Mouse (Mus musculus) 416B (cell line): Measurements from ENCODE around the gene Gabrd.
"Not testable (repeated sequence)": the region's sequence is repeated elsewhere in the genome, so short reads cannot be mapped to it uniquely, and the experiment has no call there.

Experiments
- DNase-seq: peaks from one replicate; pipeline ENCODE4 v3.0.0; 2011; ENCODE audit warnings: low read depth

Gene Gabrd

DNA sequence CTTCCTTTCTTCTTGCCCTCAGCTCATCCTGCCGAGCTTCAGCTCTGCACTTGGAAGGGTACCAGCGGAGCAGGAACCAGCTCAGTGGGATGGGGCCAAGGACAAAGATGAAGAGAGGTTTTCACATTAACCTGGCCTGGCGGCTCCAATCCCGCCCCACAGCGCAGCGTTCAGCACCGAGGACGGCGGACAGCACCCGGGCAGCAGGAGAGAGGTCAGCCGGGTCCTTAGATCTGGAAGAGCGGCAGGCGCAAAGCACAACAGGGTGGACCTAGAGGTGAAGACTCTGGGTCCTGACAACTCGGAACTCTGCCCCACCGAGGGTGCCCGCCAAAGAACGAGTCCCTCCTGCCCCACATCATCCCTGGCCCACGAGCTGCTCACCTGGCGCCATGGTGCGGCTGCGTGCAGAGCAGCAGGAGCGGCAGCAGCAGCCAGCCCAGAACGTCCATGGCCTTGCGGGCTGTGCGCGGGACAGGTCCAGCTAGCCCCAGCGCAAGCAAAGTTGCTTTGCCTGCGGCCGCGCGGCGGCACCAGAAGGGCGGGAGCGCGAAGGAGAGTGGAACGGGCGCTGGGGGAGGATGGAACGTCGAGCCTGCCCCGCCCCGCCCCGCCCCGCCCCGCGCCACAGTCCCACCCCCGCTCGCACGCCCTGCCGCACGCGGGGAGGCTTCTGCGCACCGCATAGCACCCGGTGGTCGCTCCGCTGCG is at the start of gene Gabrd:
Gene Gabrd, minus strand, starts transcription at position 602 of the 711 bp plus-strand sequence.
- DNase-seq = no peak

DNA sequence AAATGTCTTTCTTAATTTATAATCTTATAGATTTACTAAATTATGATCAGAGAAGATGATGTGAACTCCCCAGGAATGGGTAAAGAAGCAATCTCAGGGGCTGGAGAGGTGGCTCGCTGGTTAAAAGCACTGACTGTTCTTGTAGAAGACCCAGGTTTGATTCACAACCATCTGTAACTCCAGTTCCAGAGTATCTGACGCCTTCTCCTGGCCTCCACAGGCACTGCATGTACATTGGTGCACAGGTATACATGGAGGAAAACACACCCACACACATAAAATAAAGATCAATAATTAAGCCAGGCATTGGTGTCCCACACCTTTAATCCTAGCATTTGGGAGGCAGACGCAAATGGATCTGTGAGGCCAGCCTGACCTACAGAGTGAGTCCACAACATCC is 44.9 kb upstream of the Gabrd start:
- no peak for DNase-seq

DNA sequence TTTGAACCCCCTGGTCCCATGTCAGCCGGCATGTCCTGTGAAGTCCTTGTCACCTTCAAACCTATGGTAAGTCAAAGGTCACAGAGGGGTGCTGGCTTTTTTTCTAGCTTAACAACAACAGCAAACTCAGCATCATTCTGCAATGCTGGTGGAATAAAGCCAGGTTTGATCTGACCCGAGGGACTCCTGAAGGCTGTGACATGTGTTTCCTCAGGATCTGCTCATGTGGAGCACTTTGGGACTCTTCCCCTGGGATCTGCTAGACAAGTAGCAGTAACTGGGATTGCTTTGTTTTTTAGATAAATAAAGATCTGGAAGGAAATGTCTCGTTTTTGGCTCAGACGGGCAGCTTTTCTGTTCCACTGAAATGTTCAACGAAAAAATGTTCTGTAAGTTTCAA is 36.1 kb upstream of the Gabrd start:
- DNase-seq = no peak

DNA sequence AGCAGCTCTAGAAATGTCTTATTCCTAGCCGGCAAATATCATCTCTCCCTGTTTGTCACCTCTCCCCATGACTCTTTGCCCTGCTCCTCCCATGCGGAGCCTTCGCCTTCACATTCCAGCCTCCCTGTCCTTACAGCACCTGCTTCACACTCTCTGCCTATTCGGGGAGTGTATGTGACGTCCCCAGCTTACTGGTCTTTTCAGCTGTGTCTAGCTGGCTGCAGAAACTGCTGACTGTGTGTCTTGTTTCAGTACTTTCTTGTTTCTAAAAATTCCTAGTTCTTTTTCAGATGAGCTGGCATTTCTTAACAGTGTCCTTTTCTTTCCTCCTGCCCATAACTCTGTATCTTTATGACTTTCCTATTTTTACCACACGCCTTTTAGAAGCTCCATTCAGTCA is 34.4 kb upstream of the Gabrd start:
- DNase-seq = no peak

DNA sequence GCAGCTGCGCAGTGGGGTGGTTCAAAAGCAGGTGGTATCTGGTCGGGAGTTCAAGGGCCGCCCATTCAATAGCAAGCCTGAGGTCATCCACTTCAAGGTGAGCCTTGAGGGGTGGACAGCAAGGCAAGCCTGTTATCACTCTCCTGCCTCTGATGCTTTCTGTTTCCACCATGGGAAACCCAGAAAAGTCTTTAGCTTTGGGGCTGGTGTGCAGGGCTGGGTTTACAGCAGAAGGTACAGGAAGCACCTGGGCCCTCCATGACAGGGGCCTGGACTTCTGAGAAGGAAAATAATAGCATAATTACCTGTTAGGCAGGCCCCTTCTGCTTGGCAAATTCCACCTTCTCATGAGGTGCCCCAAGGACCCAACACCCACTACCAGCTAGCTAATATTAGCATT is 31.3 kb upstream of the Gabrd start:
- no peak for DNase-seq

DNA sequence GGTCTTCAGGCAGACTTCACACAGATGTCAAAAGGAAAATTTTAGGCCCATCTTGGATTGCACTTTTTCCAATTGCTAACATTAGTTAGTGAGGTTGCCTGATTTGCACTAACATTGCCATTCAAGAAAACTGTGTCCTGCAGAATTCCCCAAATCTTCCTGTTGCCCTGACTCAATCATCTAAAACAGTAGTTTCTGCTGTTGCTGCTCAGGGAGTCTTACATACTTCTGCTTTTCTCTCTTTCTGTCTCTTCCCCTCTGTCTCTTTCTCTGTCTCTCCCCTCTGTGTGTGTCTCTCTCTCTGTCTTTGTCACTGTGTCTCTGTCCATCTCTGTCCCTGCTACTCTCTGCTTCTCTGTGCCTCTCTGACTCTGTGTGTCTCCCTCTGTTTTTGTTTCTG is 30.5 kb upstream of the Gabrd start:
- no peak for DNase-seq

DNA sequence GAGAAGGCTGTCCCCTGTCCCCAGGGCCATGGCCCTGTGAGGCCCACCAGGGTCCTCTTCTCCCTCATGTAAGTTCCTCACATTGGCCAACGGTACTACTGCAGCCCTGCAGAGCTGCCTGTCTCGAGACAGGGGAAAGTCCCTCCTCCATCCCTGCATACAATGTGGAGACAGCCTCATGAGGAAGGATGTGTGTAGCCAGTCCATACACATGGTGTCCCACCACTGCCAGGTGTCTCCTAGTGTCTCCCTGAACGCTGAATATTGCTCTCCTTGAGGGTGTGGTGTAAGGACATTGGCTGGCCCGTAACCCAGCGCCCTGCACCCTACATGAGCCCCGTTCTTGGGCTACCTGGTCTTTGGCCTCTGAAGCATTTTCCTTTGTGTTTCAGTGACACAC is 28.4 kb upstream of the Gabrd start:
- no peak for DNase-seq

DNA sequence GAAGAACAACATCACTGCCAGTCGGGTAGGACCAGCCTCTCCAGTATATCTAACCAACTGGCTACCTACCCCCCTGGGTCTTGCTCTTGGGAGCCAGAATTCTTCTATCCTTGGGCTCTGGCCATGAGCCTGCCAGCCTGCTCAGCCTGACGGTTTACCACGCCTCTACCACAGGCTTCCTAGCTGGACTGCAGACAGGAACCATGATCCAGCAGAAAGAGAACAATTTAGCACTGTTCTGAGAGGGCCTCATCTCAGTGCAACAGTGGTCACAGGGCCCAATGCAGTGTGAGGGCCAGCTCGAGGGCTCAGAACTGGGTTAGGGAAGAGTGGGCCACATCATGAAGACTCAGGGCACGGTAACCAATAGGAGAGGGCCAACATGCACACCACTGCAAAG is 26.1 kb upstream of the Gabrd start:
- DNase-seq = no peak

DNA sequence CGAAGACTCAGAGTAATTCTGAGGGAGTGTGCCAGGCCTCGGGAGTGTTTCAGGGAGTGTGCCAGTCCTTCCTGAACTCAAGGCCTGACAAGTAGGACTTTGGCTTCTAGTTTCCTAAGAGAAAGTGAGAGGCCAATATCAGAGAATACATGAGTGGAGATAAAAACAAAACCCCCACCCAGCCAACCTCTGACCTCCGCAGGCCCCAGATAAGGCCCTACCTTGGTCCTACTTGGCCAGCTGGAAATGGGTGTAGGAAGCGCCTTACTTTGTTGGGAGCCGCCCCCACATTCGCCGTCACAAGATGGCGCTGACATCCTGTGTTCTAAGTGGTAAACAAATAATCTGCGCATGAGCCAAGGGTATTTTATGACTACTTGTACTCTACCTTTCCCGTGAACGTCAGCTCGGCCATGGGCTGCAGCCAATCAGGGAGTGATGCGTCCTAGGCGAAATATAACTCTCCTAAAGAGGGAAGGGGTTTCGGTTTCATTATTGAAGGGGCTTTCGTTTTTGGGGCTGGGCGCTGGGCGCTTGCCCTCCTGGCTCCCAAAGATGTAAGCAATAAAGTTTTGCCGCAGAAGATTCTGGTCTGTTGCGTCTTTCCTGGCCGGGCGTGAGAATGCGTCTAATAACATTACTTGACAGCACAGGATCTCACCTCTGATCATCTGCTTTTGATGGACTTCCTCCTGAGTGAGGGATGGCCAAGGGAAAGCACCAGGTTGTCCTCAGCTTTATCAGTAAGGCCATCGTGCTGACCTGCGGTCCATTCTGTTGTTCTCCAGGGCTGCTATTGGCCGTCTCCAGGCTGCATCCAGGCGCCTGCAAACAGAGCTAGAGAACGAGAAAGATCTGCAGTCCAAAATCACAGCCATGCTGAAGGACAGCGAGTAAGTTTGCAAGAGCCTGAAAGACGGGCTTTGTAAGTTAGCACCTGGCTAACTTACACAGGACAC is 23.8 kb upstream of the Gabrd start:
- DNase-seq = not testable (repeated sequence)

DNA sequence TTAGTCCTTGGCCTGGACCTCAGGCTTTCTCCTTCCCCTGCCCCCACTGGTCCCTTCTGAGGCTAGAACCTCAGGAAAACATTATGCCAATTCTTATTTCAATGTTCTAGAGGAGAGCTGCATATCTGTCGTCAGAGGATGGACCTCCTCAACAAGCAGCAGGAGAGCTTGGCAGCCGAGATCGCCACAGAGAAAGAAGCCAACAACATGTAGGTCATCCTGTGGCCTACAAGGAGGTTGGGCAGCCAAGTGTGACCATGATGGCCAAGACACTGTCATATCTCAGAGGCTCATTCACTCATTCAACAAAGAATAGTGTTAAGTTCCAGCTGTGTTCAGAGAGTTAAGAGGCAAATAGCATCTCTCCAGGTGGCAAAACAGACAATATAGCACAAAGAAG is 22.2 kb upstream of the Gabrd start:
- no peak for DNase-seq

DNA sequence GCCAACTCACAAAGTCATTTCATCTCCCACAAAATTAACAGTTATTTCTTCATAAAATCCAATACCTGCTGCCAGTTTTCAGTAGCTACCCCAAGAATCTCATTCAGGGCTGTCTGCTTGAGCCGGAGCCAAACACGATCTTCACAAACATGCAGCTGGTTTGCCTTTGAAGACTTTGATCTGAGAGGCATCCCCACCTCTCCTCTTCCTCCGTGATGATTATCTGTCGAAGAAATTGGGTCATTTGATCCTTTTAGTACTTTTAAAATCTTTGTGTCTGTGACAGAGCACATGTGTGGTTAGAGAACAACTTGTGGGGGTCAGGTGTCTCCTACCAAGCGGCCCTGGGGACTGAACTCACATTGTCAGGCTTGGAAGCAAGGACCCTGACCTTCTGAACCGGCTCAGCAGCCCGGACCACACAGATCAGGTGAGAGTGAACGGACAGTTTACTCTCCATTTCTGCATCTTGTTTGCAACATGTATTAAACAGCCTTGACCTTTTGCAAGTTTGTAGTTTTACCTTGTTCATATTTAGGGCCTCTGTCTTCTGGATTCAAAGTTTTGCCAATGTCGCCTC is 16.8 kb upstream of the Gabrd start:
- DNase-seq = no peak

DNA sequence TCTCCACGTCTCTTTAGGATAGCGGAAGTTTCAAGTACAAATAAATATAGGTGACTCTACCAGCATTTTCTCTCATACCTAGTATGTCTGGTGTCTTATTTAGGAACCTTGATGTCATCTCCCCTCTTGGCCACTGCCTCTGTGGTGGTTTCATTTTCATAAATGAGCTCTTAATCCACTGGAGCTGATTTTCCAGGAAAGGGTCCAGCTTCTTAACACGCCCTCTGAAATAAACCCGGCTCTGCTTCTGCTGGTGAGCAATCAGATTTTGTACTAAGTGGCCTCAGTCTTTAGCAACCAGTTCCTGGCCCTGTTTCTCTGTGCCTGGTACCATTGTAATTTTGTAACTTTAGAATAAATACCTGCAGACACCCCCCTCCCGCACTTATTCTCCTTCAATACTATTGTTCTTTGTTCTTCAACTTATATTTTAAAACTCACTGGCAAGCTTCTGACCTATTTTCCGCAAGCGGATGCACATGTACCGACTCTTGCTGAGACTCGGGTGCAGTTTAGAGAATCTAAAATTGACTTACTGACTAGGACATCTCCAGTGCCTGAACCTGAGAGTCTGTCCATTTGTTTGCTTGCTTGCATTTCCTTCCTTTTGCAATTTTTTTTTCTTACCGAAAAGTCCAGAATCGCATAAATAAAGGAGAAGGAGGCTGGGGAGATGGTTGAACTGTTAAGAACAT is 15.9 kb upstream of the Gabrd start:
- no peak for DNase-seq

DNA sequence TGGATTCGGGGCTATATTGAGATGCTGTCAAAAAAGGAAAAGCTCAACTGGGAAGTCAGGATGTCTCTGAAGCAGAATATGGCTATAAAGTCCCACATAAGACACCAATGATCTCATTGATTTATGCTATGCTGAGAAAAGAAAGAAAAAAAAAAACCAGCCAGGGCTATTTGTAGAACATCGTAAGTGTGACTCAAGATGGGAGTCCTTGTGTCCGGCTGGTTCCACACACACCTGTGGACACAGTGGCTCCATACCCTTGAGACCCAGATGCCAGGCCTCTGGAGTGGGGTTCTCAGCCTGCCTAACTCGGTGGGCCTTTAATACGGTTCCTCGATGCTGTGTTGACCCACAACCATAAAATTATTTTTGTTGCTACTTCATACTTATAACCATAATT is 14.2 kb upstream of the Gabrd start:
- no peak for DNase-seq

DNA sequence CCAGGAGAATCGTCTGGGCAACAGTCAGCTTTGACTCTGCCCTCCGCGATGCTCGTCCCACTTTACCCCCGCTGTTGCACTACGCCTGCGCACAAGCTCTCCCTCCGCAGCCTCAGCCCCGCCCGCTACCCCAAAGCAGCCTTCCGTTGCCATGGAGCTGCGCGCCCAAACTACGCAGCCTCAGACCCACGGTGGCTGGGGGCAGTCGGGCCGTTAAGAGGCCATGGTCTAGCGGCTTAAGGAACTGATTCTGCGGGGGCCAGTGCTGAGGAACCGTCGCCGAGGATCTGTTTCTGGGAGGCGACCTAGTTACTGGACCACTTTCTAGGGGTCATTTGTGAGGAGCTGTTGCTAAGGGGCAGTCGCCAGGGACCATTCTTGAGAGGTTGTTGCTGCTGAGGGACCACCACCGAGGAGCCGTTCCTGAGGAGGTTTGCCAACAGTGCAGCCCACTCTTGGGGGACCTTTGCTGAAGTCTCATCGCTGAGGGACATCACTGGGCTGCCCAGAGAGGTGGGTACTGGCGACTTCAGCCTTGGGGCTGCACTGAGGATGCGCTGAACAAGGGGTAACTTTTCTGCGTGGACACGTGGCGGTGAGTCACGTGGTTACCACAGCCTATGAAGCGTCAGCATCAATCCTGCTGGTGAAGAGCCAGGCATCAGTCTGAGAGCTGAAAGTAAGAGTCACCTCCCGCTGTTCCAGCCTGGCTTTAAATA is 11.3 kb upstream of the Gabrd start, which contains the start of gene Cfap74:
Gene Cfap74, plus strand, starts transcription at position 133 of the 719 bp plus-strand sequence.
- DNase-seq = no peak

DNA sequence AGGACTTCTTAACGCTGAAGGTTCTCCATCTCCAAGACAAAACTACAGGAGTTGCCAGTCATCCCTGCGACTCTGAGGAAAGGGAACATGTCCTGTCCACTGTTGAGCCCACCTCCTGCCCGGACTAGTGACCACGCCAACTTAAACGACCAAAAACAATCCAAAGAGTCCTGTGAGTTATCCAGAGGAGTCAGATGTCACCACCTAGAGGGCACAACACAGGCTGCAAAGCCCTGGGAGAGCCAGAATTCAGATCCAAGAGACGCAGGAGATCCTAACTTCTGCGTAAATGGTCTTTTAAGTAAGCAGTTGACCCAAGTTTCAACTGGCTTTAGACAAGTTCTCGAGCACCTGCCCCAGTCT is 10.8 kb upstream of the Gabrd start:
- no peak for DNase-seq

DNA sequence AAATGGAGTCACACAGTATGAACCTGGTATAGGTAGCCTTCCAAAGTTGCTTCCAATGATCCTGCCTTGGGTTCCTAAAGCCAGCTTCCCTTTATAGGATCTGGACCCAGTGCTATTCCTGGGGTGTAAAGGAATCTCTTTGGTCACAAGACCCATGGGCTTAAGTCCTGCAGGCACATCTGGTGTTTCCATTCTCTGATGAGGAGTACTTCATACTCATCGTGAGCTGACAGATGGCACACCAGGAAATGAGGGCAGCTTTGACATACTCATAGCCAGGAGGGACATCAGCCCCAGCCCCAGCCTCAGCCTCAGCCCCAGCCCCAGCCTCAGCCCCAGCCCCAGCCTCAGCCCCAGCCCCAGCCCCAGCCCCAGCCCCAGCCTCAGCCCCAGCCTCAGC is 4.6 kb upstream of the Gabrd start:
- DNase-seq = no peak

DNA sequence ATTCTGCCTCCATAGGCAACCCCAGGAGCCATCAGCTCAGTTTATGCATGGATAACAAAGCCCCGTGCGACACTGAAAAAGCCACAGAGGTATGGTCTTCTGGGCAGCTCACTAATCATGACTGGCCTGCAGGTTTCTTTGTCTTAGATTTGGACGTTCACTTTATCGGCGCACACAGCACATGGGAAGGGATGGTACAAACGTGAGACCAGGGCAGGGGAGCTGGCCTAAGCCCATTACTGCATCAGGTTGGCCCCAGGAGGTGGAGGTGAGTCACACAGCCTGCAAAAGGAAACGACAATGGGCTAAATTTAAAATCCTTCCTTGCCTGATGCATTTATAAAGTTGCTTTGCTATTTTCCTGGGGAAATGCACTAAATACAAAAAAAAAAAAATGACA is 3.2 kb upstream of the Gabrd start:
- no peak for DNase-seq

DNA sequence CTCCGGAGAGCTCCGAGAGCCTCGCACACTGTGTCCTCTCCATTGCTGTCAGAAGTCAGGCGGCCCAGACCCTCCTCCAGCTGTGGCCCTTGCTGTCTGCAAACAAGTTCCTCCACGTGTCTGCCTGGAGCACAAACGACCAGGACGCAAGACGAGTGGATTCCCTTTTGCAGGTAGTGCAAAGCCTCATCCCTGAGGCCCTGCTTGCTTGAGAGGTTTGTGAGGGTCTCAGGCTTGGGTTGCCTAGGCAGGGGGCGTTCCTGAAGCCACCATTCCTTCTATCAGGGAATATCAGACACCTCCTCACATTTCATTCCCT is 269 bp upstream of the Gabrd start:
- no peak for DNase-seq

DNA sequence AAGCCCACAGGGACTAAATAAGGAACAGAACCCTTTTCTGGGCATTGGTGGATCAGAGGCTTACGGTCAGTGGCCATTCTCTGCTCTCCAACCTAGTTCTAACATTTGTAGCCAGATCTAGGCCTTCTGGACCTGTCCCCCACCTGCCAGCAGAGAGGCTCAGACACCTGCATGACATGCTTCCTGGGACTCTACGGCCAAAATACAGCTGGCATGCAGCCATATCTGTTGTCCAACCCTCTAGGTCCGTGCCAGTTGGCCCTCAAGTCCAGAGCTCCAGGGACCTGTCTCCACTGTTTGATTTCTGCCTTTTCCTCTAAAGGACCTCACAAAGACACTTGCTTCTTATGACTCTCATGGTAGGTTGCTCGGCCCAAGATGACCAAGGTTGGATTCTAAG is 1.2 kb downstream of the Gabrd start:
- no peak for DNase-seq

DNA sequence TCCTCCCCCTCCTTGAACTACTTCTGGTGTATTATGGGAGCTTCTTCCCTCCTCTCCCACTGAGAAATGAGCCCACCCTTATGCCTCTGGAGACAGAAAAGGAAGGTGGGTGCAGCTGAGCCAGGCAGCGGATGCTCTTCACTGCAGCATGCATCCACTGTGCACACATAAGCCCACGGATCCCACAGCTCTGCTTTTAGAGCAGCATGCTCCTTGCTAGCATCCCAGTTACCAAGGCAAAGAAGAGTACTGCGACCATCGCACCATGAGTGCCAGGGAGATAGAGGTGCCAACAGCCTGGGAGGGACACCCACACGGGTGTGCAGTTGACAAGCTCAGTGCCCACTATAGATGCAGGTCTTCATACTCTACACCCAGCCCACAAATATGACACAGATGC is 2.4 kb downstream of the Gabrd start:
- DNase-seq = no peak

DNA sequence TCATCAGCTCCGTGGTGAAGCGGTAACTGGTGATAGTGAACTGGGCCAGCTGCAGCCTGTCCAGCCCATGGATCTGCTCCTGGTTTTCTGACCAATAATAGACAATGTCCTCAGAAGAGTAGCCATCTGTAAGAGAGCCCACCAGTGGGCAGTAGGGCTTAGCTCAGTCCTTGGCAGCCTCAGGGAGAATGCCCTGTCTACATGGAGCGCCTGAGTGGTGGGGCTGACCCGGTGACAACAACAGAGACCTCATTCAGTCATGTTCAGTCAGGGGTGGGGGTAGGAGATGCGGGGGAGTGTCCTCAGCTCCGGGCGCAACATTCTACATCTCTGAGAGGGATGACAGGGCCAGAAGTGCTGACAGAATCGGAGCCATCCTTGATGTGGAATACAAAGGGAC is 10.7 kb downstream of the Gabrd start:
- DNase-seq = no peak

DNA sequence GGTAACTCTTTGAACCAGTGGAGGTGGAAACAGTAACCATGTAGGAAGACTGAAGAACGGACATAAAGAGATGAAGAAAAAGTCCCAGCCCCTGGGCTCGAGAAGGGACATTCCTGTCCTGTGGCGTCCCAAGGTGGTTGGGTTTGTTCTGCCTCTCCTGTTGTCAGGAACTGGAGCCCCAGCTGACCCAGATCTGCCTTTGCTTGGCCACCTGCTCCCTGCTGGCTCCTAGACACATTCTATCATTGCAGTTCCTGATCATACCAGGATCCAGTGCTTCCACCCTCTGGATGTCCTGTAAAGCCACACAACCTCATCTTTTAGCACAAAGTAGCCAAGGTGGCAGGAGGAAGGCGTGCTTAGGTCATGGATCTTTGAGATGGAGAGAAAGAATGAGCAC is 14.6 kb downstream of the Gabrd start:
- no peak for DNase-seq
